Mouse (Mus musculus): ENCODE data around the gene Olfr51. TPM values are rescaled to one million over a fixed set of nuclear protein-coding genes. Genes with fewer than 3 reads are reported as not detected.

The Olfr51 gene
- polyA plus RNA-seq (2012; rRNA removed) (not detected in 2 replicates), polyA plus RNA-seq (2014; fragmentation: Nextera tagmentation; extraction: Ambion mirVana) (not detected in 2 replicates)

DNA sequence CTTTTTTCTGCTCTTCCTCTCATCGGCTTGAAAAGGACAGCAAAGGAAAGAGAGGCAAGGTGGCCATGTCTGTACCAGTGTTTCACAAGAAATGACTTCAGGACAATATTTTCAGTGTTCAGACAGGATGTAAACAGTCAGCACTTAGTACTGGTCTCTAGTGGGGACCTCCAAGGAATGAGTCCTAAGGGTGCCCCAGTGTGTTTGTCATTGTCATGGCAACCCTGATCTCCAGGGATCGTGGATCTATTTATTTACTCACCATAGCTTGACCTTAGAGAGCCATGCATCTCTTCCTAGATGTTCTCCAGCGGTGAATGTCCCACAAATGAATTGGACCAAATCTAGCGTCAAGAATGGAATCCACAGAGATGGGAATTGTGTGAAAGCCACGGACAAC, at the start of gene Olfr51:
TSS of gene Olfr51 (plus strand) at position 301 of the 400 bp plus-strand sequence.
- TF ChIP-seq POLR2A (IDR thresholded peaks at IDR 0.05; ENCODE audit: borderline replicate concordance, extremely low read depth, insufficient read depth, insufficient read length): no peak
- H3K27ac ChIP-seq (replicated peaks; ENCODE audit: low read depth, low read length): no peak within 1 kb of the TSS
- no peaks in the 10 kb centered on the region for H3K4me1 ChIP-seq (ENCODE audit: control insufficient read depth, insufficient read depth, low read length)
- DNase-seq (ENCODE audit: low spot score): no peak
- H3K9me3 ChIP-seq (ENCODE audit: control insufficient read depth, low read length): no peaks in the 10 kb centered on the region
- no peak within 1 kb of the TSS for H3K4me2 ChIP-seq (replicated peaks; ENCODE audit: low read depth, low read length, severe bottlenecking)
- no peak within 1 kb of the TSS for H3K4me3 ChIP-seq (replicated peaks; ENCODE audit: low read length)
- no peak for ATAC-seq (ENCODE audit: low FRiP score, low read depth)
- H3K36me3 ChIP-seq (ENCODE audit: control insufficient read depth, insufficient read depth, low read length): no peaks in the 10 kb centered on the region
- WGBS: 82% methylated on average over 5 of the region's 5 CpGs
- H3K27me3 ChIP-seq (ENCODE audit: control insufficient read depth, insufficient read depth, low read length): no peaks in the 10 kb centered on the region
- no peak within 1 kb of the TSS for H3K9ac ChIP-seq (ENCODE audit: low read depth, low read length, severe bottlenecking)

DNA sequence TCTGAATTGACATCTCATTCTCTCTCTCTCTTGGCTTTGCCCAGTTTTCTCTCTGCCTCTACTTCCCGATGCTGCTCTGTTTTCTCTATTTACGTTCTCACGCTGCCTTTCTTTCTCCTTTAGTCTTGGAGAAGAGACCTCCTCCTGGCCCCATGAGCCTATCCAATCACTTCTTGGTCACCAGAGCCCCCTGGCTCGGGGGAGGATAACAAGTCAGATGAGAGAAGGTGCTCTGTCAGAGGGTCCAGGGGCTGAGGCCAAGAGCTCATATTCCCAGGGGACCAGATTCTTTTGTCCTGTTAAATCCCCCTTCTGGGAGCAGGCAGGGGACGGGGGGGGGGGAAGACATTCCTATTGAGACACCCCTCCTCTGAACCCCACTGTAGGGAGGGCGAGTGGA, 49.7 kb upstream of the Olfr51 start, which contains the start of gene Prop1:
TSS of gene Prop1 (minus strand) at position 101 of the 400 bp plus-strand sequence.
- Histone ChIP-seq H3K4me2 (replicated peaks; ENCODE audit: low read depth, low read length, severe bottlenecking) (no peak within 1 kb of the TSS), H3K27me3 (ENCODE audit: control insufficient read depth, insufficient read depth, low read length) (no peaks in the 10 kb centered on the region), H3K4me1 (ENCODE audit: control insufficient read depth, insufficient read depth, low read length) (no peaks in the 10 kb centered on the region), H3K27ac (replicated peaks; ENCODE audit: low read depth, low read length) (no peak within 1 kb of the TSS), H3K9me3 (ENCODE audit: control insufficient read depth, low read length) (no peaks in the 10 kb centered on the region), H3K4me3 (replicated peaks; ENCODE audit: low read length) (no peak within 1 kb of the TSS), H3K36me3 (ENCODE audit: control insufficient read depth, insufficient read depth, low read length) (no peaks in the 10 kb centered on the region), H3K9ac (ENCODE audit: low read depth, low read length, severe bottlenecking) (no peak within 1 kb of the TSS)
- WGBS: 59% methylated on average over 5 of the region's 6 CpGs
- ATAC-seq (ENCODE audit: low FRiP score, low read depth): no peak
- no peak for TF ChIP-seq POLR2A (IDR thresholded peaks at IDR 0.05; ENCODE audit: borderline replicate concordance, extremely low read depth, insufficient read depth, insufficient read length)
- no peak for DNase-seq (ENCODE audit: low spot score)

DNA sequence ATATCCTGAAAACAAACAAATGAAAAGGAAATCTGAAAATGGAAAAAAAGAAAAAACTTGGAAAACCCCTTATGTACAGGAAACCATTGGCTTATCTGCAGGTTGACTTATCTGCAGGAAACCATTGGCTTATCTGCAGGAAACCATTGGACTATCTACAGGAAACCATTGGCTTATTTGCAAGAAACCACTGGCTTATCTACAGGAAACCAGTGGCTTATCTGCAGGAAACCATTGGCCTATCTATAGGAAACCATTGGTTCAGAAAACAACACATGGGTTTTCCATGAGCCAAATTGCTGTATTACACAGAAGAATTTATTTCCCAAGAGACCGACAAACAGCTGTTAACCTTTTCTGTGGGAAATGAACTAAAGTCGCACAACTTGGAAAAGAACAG, 38.5 kb upstream of the Olfr51 start:
- Histone ChIP-seq H3K27ac (replicated peaks; ENCODE audit: low read depth, low read length) (no peak overlapping the region), H3K4me2 (replicated peaks; ENCODE audit: low read depth, low read length, severe bottlenecking) (no peak overlapping the region), H3K4me1 (ENCODE audit: control insufficient read depth, insufficient read depth, low read length) (no peaks in the 10 kb centered on the region), H3K4me3 (replicated peaks; ENCODE audit: low read length) (no peak overlapping the region), H3K9me3 (ENCODE audit: control insufficient read depth, low read length) (no peaks in the 10 kb centered on the region), H3K36me3 (ENCODE audit: control insufficient read depth, insufficient read depth, low read length) (no peaks in the 10 kb centered on the region), H3K9ac (ENCODE audit: low read depth, low read length, severe bottlenecking) (no peak overlapping the region), H3K27me3 (ENCODE audit: control insufficient read depth, insufficient read depth, low read length) (no peaks in the 10 kb centered on the region)
- TF ChIP-seq POLR2A (IDR thresholded peaks at IDR 0.05; ENCODE audit: borderline replicate concordance, extremely low read depth, insufficient read depth, insufficient read length): no peak
- DNase-seq (ENCODE audit: low spot score) (peak; percentile 3), ATAC-seq (ENCODE audit: low FRiP score, low read depth) (no peak)
- WGBS: 80% methylated on average over 2 of the region's 2 CpGs

DNA sequence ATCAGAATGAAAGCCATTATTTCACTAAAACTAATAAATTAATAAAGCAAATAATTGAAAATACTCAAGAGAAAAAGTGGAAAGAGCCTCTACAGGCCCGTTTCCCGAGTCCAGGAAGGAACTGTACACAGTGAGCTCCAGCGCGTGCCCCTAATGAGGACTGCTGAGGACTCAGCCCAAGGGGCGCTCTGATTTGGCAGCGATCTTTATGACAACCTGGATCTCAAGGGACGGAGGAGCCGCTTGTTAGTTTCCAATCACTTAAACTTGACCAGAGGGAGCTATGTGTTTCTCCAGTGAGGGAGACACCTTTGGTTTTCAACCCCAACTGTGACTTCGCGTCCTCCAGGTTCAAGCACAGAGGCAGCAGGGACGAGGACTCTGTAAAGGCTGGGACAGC, 37.2 kb upstream of the Olfr51 start, which contains the start of gene Olfr1378:
TSS of gene Olfr1378 (plus strand) at position 301 of the 400 bp plus-strand sequence.
- 75% methylated on average over 11 of the region's 11 CpGs for WGBS
- H3K9ac ChIP-seq (ENCODE audit: low read depth, low read length, severe bottlenecking): no peak within 1 kb of the TSS
- ATAC-seq (ENCODE audit: low FRiP score, low read depth): no peak
- no peak within 1 kb of the TSS for H3K4me2 ChIP-seq (replicated peaks; ENCODE audit: low read depth, low read length, severe bottlenecking)
- H3K27me3 ChIP-seq (ENCODE audit: control insufficient read depth, insufficient read depth, low read length): no peaks in the 10 kb centered on the region
- H3K4me1 ChIP-seq (ENCODE audit: control insufficient read depth, insufficient read depth, low read length): no peaks in the 10 kb centered on the region
- DNase-seq (ENCODE audit: low spot score): no peak
- no peak for TF ChIP-seq POLR2A (IDR thresholded peaks at IDR 0.05; ENCODE audit: borderline replicate concordance, extremely low read depth, insufficient read depth, insufficient read length)
- H3K9me3 ChIP-seq (ENCODE audit: control insufficient read depth, low read length): no peaks in the 10 kb centered on the region
- no peaks in the 10 kb centered on the region for H3K36me3 ChIP-seq (ENCODE audit: control insufficient read depth, insufficient read depth, low read length)
- H3K27ac ChIP-seq (replicated peaks; ENCODE audit: low read depth, low read length): no peak within 1 kb of the TSS
- H3K4me3 ChIP-seq (replicated peaks; ENCODE audit: low read length): no peak within 1 kb of the TSS

DNA sequence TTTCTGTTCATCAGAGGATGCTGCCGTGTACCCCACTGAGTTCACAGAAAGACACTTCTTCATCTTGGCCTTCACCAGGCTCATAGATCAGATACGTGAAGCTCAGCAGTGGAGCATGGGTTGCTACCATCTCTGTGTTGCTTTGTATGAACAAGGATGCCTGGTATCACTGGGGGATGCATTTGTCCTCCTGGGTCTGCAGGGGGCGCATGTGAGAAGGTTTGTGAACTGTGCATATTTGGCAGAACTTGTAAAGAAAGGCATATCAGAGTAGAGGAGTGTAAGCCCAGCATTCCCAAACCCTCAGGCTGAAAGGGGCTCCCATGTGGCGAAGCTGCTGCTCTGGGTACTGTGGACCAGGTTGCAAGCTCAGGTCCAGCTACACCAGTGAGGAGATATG, 26.2 kb upstream of the Olfr51 start:
- Histone ChIP-seq H3K27me3 (ENCODE audit: control insufficient read depth, insufficient read depth, low read length) (no peaks in the 10 kb centered on the region), H3K4me2 (replicated peaks; ENCODE audit: low read depth, low read length, severe bottlenecking) (no peak overlapping the region), H3K4me1 (ENCODE audit: control insufficient read depth, insufficient read depth, low read length) (no peaks in the 10 kb centered on the region), H3K9ac (ENCODE audit: low read depth, low read length, severe bottlenecking) (no peak overlapping the region), H3K27ac (replicated peaks; ENCODE audit: low read depth, low read length) (no peak overlapping the region), H3K4me3 (replicated peaks; ENCODE audit: low read length) (no peak overlapping the region), H3K9me3 (ENCODE audit: control insufficient read depth, low read length) (no peaks in the 10 kb centered on the region), H3K36me3 (ENCODE audit: control insufficient read depth, insufficient read depth, low read length) (no peaks in the 10 kb centered on the region)
- ATAC-seq (ENCODE audit: low FRiP score, low read depth) (no peak), DNase-seq (ENCODE audit: low spot score) (no peak)
- 70% methylated on average over 4 of the region's 4 CpGs for WGBS
- TF ChIP-seq POLR2A (IDR thresholded peaks at IDR 0.05; ENCODE audit: borderline replicate concordance, extremely low read depth, insufficient read depth, insufficient read length): no peak

DNA sequence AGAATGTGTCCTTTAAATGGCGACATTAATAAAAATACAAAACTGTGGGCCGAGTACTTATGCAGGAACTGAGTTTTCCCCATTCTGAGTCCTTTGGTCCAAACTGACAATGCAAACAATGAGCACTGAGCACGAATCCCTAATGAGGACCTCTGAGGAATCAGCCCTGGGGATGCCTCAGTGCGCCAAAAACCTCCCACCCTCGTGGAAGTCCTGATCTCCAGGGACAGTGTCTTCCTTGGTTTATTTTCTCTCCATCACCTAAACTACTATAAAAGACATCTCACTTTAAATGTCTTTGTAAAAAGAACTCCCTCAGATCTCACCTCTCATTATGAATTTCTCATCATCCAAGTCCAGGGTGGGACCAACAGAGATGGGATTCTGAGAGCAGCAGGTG, 21.7 kb upstream of the Olfr51 start, which contains the start of gene Olfr1377:
TSS of gene Olfr1377 (plus strand) at position 301 of the 400 bp plus-strand sequence.
- no peaks in the 10 kb centered on the region for H3K36me3 ChIP-seq (ENCODE audit: control insufficient read depth, insufficient read depth, low read length)
- DNase-seq (ENCODE audit: low spot score): no peak
- H3K9me3 ChIP-seq (ENCODE audit: control insufficient read depth, low read length): no peaks in the 10 kb centered on the region
- H3K4me1 ChIP-seq (ENCODE audit: control insufficient read depth, insufficient read depth, low read length): no peaks in the 10 kb centered on the region
- WGBS: 78% methylated on average over 5 of the region's 5 CpGs
- no peak for ATAC-seq (ENCODE audit: low FRiP score, low read depth)
- no peak within 1 kb of the TSS for H3K4me3 ChIP-seq (replicated peaks; ENCODE audit: low read length)
- no peak within 1 kb of the TSS for H3K4me2 ChIP-seq (replicated peaks; ENCODE audit: low read depth, low read length, severe bottlenecking)
- H3K27me3 ChIP-seq (ENCODE audit: control insufficient read depth, insufficient read depth, low read length): no peaks in the 10 kb centered on the region
- H3K9ac ChIP-seq (ENCODE audit: low read depth, low read length, severe bottlenecking): no peak within 1 kb of the TSS
- H3K27ac ChIP-seq (replicated peaks; ENCODE audit: low read depth, low read length): no peak within 1 kb of the TSS
- TF ChIP-seq POLR2A (IDR thresholded peaks at IDR 0.05; ENCODE audit: borderline replicate concordance, extremely low read depth, insufficient read depth, insufficient read length): no peak

Data from limb, embryonic 14.5 days (tissue).